Mouse (Mus musculus): ENCODE measurements around the gene Stard5.

Stard5 gene

DNA sequence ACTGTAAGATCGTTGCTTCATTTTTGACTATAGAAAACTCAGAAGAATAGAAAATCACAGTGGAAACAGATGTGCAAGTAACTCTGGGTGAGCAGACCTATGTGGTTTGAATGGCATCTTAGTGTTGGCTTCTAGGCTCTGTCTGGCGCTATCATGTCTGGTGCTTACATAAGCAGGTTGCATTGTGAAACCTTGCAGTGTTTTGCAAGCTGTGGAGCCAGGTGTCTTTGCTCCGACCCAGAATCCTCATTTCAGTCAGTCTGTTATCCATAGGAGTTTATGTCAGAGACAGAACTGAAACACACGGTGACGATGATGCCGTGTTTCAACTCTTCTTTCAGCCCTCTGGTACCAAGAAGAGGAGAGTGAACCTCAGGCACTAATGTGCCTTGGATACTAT, 2.1 kb downstream of the Stard5 start:
- no peak for DNase-seq (ENCODE audit: low spot score)

DNA sequence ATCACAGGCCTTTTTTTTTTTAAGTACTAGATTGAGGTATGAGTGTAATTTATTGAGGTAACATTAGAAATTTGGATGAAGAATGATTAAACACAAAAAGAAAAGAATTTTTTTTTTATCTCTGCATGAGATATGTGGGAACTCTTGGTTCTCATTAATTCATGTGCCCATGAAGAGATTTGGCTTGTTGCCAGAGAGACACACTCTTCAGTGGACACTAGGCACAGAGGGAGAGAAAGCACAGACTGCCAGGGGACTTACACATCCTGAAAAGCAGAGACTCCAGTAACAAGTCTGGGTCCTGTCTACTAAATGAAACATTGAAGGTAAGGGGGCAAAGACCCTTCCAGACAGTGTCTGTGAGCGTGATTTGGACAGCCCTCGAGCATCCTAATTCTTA, 4.0 kb downstream of the Stard5 start:
- no peak for DNase-seq (ENCODE audit: low spot score)

DNA sequence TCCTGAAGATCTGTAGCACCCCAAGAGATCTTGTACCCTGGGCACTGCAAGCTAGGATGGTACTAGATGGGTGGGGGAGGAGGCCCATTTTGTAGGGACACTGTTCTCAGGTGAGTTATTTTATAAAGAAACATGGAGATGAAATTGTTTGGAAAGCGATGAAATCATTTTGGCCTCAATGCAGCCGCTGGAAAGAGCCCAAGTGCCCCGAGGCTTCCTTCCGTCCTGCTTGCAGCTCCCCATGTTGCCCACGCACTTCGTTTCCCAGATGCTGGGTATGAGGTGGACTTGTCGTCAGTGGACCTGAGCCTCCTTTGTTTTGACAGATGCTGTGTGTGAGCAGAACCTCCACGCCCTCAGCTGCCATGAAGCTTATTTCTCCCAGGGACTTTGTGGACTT, 4.7 kb downstream of the Stard5 start:
- no peak for DNase-seq (ENCODE audit: low spot score)

DNA sequence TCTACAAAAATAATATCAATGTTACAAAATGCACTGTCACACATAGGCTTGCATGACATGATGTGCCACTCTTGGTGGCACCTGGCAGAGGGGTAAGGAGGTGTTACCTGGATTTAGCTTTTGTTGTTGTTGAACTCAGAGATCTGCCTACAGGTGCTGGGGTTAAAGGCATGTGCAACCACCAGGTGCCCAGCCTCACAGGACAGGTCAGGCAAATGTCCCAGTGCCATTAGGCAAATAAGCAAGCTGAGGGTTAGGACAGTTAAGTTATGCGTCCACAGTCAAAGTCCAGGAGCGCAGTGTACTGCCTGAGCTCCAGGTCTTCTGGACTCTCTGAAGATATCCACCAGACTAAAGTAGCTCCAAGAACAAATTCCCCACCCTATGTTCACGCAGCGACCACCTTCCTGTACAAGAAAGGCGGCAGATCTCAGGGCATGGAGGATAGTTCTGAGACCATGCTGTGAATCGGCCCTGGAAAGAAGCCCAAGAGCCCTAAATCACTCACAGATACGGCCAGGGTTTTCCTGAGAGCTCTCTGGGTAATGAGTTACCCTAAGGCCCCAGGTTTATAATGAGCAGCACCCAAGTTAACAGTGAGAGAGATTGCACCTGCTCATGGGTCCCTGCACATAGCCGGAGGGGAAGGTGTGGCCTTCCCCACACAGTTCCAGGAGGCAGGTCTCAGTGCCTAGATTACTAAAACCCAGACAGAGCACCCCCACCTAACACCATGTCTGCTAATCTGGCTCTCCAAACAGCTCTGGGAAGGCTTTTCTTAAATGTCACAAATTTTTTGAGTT, 6.2 kb downstream of the Stard5 start:
- no peak for DNase-seq (ENCODE audit: low spot score)

DNA sequence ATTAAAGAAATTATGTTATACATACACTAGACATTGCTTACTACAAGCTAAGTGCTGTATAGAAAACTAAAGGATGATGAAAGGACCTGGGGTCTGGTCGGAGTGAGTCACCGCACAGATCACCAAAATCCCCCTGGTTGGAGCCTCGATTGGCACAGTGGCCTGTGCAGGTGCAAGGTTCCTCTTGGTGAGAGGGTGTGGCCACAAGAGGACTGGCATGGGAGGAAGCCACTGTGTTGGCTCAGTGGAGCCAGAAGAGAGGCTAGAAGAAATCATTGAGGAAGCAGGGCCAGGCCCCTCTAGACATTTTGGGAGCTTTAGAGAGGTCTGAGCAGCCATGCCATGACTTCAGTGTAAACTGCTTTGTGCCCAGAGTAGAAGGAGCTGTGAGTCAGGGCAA, 7.3 kb downstream of the Stard5 start:
- DNase-seq (ENCODE audit: low spot score) = no peak

DNA sequence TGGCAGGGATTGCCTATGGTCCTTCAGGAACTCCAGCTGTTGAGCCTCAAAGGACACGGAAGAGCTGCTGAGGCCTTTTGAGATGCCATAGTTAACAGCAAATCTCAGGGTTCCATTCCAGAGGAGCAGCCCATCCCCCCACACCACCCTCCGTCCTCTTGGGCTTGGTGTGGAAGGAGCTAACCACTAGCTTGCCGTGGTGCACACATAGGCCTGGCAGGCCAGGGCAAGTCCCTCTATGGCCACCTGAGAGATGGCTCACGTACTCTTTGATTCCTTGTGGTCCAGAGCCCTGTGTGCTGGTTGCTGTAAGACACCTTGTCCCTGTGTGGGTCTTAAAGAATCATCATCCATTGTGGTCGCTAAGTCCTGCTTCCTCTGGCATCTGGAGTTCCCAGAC, 8.8 kb downstream of the Stard5 start:
- no peak for DNase-seq (ENCODE audit: low spot score)

DNA sequence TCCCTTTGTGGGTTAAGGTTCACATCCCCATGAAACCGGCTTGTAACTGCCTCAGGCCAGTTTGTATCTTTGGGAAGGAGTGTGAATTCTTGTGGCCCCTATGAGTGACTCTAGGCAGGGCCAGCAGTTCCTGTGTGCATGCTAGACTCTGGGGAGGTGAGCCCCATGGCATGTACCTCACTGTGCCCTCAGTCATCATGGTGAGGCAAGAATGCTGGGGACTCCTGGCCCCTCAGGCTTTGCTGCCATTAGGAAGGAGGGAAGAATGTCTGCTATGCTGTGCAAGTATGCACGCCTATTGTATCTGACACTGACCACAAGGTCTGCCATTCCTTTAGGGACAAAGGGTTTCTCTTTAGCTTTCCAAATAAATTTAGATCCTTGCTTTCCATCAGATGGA, 9.4 kb downstream of the Stard5 start:
- no peak for DNase-seq (ENCODE audit: low spot score)

DNA sequence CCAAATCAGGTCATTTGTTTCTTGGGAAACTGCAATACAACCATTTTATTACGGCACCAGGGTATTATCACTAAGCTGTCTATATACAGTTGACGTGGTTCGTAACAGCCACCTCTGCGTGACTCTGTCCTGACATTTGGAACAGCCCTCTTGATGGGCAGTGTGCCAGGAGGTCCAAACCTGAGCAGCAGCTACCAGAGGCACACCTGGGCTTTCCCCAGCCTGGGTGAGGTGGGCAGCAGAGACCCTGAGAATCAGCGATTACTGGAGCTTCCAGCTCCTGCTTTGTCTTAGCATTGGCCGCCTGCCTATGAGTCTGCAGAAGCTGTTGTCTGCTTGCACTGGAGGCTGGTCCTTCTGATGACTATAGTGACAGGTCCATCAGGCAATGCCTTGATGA, 11.8 kb downstream of the Stard5 start:
- DNase-seq (ENCODE audit: low spot score) = no peak

DNA sequence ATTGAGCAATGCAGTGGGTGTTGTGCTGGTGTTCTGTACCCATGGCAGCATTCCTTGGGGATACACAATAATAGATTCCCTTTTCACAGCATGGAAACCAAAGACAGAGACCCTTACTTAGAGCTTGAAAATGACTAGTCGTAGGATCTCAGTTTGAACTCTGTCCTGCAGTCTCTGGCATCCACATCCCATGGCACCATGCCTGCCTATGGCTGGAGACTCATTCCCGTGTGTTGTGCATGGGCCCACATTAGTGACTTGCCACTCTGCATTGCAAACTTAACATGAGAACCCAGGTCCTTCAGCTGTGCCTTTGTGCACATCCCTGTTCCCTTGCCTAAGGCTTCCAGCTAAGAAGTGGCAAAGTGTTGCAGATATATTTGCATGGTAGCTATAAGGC, 13.0 kb downstream of the Stard5 start:
- DNase-seq (ENCODE audit: low spot score) = no peak

DNA sequence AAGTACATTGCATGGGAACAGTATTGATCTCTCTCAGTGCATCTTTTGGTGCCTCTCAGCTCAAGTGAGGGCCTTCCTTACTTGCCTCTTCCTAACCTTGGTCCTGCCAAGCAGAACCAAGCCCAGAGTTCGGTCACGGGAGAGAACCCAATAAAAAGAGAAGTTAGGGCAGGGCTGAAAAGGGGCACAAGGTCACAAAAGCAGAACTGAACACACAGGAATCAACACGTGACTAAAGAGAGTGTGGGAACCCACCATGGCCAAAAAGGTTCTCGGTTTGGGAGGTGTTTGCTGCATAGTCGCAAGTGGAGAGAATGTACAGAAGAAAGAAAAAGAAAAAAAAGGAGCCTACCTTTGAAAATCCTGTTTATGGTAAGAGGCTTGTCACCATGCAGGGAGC, 13.7 kb downstream of the Stard5 start:
- no peak for DNase-seq (ENCODE audit: low spot score)

DNA sequence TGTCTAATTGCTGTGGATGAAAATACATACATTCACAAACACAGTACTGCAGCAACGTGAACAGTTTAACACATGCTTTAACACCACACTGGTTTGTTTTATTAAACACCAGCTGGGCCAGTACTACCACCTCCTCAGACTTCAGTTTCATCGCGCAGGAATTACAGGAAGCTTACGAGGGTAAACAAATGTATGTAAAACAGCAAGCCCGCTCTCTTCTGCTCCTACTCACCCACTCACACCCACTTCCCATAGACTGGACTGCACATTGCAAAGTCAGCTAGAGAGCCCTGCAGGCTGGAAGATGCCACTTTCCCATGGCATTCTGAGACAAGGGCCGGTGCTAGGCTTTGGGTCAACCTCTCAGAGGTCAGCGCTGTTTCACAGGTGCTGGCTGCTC, 17.0 kb downstream of the Stard5 start:
- no peak for DNase-seq (ENCODE audit: low spot score)

DNA sequence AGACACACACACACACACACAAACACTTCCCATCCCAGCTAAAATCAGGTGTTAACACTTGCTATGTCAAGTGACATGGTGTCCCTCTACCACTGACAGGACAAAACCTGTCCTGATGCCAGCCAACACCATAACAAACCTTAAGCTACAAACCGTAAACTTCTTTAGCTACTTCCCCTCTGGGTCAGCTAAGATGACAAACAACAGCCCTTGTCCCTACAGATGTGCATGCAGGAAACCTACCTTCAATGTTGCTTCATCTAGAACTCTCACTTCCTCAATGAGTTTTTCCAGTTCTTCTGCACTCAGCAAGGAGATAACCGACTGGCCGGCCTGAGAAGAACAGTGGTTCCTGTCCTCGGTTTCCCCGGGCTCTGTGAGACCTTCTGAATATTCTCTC, 18.9 kb downstream of the Stard5 start:
- no peak for DNase-seq (ENCODE audit: low spot score)

DNA sequence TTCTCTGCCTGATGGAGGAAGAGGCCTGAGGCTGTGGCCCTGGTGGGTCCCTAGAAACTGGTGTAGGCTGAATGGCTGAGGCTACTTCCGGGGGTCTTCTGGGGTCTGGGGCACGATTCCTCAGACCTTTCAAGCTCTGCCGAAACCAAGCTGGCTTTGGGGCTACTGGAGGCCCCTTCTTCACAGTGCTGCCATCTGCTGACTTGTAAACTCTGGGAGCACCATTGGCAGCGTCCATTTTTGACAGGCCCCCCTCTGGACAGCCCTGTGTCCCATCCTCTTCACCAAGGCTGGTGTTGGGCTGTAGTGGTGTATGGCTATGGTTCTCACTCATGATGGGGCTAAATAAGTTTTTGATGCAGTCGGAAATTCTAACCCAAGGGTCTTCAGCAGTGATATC, 20.7 kb downstream of the Stard5 start:
- no peak for DNase-seq (ENCODE audit: low spot score)

DNA sequence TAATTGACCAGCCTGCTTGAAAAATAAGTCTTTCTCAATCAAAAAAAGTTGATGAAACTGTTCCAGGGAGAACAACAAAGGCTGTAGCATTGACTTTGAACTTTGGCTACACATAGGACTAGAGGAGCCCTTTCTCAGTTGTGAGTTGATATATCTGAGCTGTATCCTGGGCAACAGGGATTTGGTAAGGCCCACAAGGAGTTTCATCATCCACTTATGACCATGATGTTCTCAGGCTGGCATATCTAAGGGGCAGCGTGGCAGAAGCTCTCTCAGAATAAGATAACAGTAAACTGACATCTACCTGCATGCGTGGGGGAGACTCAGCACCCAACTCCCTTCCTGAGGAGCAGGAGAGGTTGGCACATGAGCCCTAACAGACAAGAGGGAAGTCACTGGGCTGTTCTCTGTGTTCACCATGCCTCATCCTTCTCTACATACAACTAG, 21.9 kb downstream of the Stard5 start:
- DNase-seq (ENCODE audit: low spot score) = no peak

DNA sequence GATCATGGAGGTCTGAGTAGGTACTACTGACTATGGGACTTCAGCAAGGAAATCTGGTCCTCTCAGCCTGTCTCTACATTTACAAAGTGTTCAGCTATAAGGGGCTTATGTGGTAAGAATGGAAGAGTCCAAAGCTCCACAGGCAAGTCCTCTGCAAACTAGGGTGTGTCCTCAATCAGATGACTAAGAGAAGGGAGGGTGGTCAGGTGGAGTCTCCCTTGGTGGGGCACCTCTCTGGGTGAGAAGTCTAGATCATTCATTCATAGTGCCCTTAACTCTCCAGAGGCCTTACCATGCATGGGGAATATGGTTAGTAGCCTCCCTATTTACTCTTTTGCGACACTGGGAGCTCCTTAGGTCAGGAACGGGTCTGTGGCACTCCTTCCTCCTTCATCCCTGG, 22.4 kb downstream of the Stard5 start:
- no peak for DNase-seq (ENCODE audit: low spot score)

DNA sequence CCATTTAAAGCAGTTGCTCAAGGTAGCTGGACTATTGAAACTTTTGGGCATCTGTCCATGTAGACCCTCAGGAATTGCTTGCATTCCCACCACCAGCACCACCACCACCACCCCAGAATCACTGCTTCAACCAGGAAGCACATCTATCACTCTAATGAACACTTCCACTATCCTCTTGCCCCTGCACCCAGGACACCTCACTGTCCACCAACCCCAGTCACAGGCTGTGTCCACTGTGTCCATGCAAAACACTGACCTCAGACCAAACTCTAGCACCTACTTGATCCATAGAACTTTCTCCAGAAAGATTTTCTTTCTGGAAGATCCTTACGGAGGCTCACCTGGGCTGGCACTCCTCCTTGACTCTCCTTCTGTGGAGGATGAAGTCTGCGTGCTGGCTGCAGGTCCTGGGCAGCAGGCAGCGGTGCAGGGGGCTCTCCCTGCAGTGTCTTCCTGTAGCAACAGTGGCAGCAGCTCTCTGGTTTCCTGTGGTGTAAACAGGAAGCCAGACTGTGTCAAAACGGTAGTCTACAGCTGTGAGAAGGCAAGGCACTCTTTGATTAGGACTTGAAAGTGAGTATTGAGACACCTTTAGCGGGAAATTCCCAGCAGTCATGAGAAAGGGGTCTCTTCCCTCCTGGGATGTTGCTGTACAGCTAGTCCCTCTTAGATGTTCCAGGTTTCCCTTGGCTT, 23.3 kb downstream of the Stard5 start:
- DNase-seq (ENCODE audit: low spot score) = no peak

DNA sequence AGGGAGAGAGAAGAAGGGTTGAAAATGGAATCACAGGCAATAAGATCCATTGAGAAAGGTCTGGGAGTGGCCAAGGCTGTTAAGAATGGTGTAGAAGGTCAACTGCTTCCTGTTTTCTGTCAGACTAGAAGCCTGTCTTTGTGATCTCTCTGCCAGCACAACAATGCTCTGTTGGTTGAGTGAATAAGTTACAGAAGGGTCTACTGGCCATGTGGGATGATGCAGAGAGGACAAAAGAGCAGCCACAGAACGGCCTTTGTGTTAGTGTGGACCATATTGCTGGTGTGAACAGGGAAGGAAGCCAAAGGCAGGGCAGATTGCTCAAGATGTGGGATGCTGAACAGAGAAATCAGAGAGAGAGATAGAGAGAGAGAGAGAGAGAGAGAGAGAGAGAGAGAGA, 27.0 kb downstream of the Stard5 start:
- no peak for DNase-seq (ENCODE audit: low spot score)

DNA sequence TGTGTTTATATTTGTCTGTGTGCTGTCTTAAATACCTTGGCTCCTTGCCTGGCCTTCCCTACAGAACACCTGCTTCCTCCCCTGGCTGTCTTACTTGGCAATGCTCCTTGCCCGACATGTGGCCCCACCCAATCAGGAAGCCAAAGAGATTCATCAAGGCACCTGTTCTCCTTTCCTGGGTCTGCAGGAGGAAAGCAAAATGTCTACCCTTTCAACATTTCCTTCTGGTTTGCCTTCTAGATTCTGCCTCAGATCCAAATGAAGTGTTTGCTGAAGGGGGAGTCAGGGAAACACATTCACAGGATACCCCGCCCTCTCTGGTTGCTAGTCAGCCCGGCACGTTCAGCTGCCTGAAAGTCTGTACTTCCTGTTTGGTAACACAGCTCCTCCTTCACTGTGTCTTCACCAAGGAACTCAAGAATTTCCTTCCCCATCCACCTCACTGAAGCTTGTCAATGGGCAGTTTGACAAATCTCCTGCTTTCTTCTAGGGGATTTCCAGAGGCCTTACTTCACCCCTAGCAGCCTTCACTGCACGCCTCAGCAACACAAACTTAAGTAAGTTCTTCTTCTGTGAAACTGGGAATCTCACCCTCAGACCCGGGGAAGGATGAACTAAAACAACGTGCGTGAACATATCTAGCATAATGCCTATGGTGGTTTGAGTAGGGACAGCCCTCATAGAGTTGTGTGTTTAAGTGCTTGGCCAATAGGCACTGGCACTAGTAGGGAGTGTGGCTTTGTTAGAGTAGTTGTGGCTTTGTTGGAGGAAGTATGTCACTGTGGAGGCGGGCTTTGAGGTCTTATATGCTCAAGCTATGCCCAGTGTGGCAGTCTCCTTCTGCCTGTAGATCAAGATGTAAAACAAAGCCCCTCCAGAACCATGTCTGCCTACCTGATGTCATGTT, 27.7 kb downstream of the Stard5 start:
- DNase-seq (ENCODE audit: low spot score) = no peak

DNA sequence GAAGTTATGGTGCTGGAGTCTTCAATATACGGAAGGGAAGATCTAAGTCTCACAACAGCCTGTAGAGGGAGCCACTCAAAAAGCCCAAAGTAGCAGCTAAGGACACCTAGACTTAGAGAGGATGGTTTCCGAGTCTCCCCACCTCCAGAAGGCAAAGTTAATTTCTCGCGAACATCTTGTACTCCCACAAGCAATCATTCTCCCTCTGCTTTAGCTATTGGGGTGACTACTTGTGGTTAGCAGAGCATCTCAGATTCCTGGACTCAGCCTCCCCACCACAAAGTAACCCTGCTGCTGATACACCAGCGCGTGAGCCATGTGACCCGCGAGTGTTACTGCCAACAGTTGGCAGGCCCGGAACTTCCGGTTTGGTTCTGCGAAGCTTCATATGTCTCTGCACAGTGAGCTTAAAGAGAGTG, 28.5 kb downstream of the Stard5 start:
- DNase-seq (ENCODE audit: low spot score) = no peak

DNA sequence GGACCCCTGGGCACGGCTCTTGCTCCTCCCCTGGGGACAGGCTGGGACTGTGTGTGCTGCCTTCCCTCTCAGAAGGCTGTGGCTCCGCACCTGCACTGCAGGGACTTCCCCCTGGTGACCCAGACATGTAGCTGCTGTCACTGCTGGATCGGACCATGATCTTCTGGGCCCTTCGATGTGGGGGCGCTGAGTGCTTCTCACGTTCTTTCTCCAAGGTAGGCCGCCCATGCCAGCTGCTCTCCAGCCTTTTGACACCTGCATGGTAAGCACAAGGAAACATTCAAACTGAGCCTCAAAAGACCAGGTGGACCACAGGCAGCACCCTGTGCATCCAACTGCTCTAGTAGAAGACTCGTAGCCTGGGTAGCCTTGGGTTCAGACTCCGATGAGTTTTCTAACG, 29.3 kb downstream of the Stard5 start:
- DNase-seq (ENCODE audit: low spot score) = no peak

DNA sequence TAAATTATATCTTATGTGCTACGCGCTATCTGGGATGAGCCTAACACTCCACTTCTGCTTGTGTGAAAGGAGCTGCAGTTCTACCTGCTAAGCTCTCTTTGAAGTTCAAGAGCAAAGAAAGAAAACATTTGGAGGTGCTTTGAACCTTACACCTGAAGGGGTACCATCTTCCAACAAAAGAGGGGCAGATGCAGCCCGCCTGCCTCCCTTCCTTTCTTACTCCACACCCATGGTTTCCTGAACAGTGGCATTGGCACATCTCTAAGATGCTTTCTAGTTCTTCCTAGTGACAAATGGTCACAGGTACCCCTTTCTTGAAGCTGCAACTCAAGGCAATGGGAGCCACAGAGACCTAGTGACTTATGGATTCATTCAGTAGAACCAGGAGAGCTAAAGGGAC, 30.0 kb downstream of the Stard5 start:
- no peak for DNase-seq (ENCODE audit: low spot score)

DNA sequence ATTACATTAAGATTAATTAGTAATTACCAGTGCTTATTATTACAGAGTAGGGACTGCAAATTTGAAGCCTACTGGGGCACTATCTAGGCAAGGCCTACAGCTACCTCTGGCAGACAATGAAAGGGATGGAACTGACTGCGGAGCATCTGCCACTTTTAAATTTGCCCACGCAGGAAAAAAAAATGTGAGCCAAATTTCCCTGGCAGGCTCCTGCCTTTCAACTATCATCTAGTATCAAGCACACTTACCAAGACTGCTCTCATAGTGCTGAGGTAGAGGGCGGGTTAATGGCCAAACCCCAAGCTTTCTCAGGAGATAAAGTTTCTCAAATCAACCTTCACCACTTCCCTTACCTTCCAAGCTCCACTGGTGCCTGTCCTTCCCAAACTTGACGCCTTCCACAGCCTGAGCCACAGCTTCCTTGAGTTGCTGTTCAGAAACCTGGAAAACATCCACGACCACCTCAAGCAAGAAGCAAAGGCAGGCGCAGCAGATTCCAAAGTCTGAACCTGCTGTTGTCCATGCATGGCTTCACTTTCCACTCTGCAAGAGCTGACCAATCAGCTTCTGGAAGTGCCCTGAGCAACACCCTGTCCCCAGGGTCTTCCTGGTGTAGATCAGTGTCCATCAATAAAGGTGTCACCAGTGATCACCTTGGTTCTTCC, 31.1 kb downstream of the Stard5 start:
- no peak for DNase-seq (ENCODE audit: low spot score)
